Mouse (Mus musculus) neural tube, embryonic 11.5 days (tissue): ENCODE results near the gene Ube2c. TPM values are rescaled to one million over a fixed set of nuclear protein-coding genes. Genes with fewer than 3 reads are reported as not detected.

Experiments
- ATAC-seq: fragments of 200-750 bp; cut with Nextera tagmentation; 2 replicates; pipeline ENCODE4 v1.8.0; 2017; ENCODE audit warnings: moderate number of reproducible peaks, mild to moderate bottlenecking, moderate TSS enrichment, moderate library complexity; ENCODE audit not compliant: insufficient read depth, low FRiP score, low TSS enrichment
- DNase-seq: peaks from one replicate; pipeline ENCODE4 v3.0.0-alpha.2; 2015; ENCODE audit warnings: low spot score
- H3K27ac ChIP-seq: fragments of 300-500 bp; sonication (generic); 2 replicates; pipeline ENCODE4 v1.5.1; 2014; ENCODE audit warnings: low read depth, mild to moderate bottlenecking, low read length
- H3K27me3 ChIP-seq: fragments of 300-500 bp; sonication (generic); 2 replicates; pipeline ENCODE4 v1.6.1; 2014; ENCODE audit warnings: mild to moderate bottlenecking, low read length, mixed read lengths; ENCODE audit not compliant: control insufficient read depth, insufficient read depth
- H3K36me3 ChIP-seq: fragments of 300-500 bp; sonication (generic); 2 replicates; pipeline ENCODE4 v1.6.1; 2014; ENCODE audit warnings: mild to moderate bottlenecking, low read length, moderate library complexity, mixed read lengths; ENCODE audit not compliant: control insufficient read depth, insufficient read depth
- H3K4me1 ChIP-seq: fragments of 300-500 bp; sonication (generic); 2 replicates; pipeline ENCODE4 v1.6.1; 2014; ENCODE audit warnings: low read length, mixed read lengths; ENCODE audit not compliant: control insufficient read depth, insufficient read depth
- H3K4me2 ChIP-seq: fragments of 300-500 bp; sonication (generic); 2 replicates; pipeline ENCODE4 v1.6.1; 2014; ENCODE audit warnings: low read depth, mild to moderate bottlenecking, moderate library complexity
- H3K4me3 ChIP-seq: fragments of 300-500 bp; sonication (generic); 2 replicates; pipeline ENCODE4 v1.5.1; 2014; ENCODE audit warnings: low read depth, low read length
- H3K9ac ChIP-seq: fragments of 300-500 bp; sonication (generic); 2 replicates; pipeline ENCODE4 v1.6.1; 2014; ENCODE audit warnings: mild to moderate bottlenecking, low read length
- H3K9me3 ChIP-seq: fragments of 300-500 bp; sonication (generic); 2 replicates; pipeline ENCODE4 v1.6.1; 2016; ENCODE audit warnings: low read length; ENCODE audit not compliant: control insufficient read depth
- WGBS: fragments of 180-500 bp; shearing (Covaris S2); extraction: QIAGEN DNeasy Blood & Tissue Kit; methylation state at CpG from one replicate; pipeline ENCODE4 v1.1.7; 2014; 5-methylcytosine and 5-hydroxymethylcytosine counted together
- polyA plus RNA-seq: library from polyadenylated mRNA; unstranded; fragments of >200 nt; fragmentation: Nextera tagmentation; extraction: Ambion mirVana; gene quantifications from 2 replicates; pipeline ENCODE4 v1.2.1, GENCODE M21; 2014

The Ube2c gene
- polyA plus RNA-seq, 1 experiment from 2014 or later, result 449 TPM

DNA sequence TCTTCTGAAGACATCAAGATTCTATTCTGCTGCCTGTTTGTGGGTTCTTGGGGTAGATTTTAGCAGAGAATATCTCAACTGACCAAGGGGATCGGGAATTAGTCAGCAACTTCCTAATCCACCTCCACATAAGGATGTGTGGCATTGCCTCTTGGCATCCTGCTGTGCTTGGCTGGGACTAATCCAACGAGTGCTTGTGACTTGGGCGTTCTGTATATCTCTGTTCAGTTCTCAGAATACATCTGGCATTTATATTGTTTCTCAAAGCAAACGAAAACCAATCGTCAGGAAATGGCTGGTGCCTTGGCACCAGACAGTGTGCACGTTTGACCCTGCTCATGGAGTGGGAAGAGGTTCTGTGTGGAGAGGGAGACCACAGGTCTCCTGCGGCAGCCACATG, 29.8 kb upstream of the Ube2c start:
- Histone ChIP-seq H3K9ac (no peak overlapping the region), H3K4me3 (no peak overlapping the region), H3K4me2 (no peak overlapping the region), H3K4me1 (no peaks in the 10 kb centered on the region; the same call in 1 of the 2 replicates), H3K27ac (no peak overlapping the region), H3K27me3 (no peaks in the 10 kb centered on the region), H3K36me3 (no peaks in the 10 kb centered on the region), H3K9me3 (no peaks in the 10 kb centered on the region)
- 68% methylated on average over 7 of the region's 7 CpGs for WGBS
- no peak for DNase-seq
- ATAC-seq, result no peak

DNA sequence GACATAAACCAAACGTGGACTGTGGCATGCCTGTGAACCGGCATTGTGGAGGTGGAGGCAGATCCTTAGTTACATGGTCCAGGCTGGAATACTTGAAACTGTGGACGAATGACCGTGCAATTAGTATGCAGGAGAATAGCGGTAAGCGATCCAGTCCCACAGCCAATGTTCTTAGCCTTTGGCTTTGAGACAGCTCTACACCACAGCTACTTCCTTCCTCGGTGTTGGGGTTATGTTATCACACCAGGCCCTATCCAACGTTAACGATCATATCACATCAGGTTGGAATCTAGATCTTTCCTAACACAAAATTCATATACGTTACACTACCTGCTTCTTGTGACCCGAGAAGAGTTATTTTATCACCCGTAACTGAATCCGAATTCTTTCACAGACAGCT, 24.7 kb upstream of the Ube2c start:
- H3K36me3 ChIP-seq, result no peaks in the 10 kb centered on the region
- peak overlapping the region; percentile 53 for H3K4me2 ChIP-seq
- peak overlapping the region; percentile 74 for H3K4me3 ChIP-seq
- peak overlapping the region; percentile 82; the same call in 1 of the 2 replicates for H3K9ac ChIP-seq
- 76% methylated on average over 13 of the region's 13 CpGs for WGBS
- H3K27ac ChIP-seq, result no peak overlapping the region
- no peaks in the 10 kb centered on the region for H3K9me3 ChIP-seq
- H3K4me1 ChIP-seq, result peaks cover 10% of the 10 kb centered on the region
- DNase-seq (no peak), ATAC-seq (no peak)
- H3K27me3 ChIP-seq, result no peaks in the 10 kb centered on the region

DNA sequence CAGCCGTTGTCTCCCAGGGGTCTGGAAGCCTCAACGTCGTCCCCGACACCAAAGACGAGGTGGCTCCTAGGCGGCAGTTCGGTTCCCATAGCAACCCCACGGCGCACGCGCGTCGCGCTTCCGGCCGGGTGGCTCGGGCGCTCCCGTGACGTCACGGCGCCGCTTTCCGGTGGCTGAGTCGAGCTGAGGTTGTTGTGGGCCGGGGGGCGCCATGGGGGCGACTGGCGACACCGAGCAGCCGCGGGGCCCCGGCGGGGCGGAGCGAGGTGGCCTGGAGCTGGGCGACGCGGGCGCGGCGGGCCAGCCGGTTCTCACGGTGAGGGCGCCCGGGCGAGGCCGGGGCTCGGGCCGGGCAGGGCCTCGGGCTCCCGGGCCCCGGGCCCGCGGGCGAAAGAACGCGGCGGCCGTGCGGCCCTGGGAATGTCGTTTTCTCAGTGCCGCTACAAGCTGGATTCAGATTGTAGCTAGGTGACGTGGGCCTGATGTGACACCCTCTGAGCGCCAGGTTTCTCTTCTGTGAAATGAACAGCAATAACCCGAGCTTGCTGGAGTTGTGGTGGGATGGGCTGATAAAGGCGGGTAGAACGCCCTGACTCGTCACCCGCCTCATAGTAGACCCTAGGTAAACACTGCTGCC, 23.7 kb upstream of the Ube2c start, which contains the start of the genes Wfdc3 and Dnttip1:
Gene Wfdc3, minus strand, starts transcription at position 89 of the 637 bp plus-strand sequence.
Gene Dnttip1, plus strand, starts transcription at position 141 of the 637 bp plus-strand sequence.
- ATAC-seq (peak; percentile 91), DNase-seq (peak; percentile 94)
- Histone ChIP-seq H3K4me1 (peaks cover 10% of the 10 kb centered on the region), H3K27me3 (no peaks in the 10 kb centered on the region), H3K9ac (peak within 1 kb of the TSS; percentile 82), H3K4me2 (peak within 1 kb of the TSS; percentile 53), H3K27ac (no peak within 1 kb of the TSS), H3K36me3 (no peaks in the 10 kb centered on the region), H3K4me3 (peak within 1 kb of the TSS; percentile 74), H3K9me3 (no peaks in the 10 kb centered on the region)
- under 1% methylated on average over 61 of the region's 70 CpGs for WGBS

DNA sequence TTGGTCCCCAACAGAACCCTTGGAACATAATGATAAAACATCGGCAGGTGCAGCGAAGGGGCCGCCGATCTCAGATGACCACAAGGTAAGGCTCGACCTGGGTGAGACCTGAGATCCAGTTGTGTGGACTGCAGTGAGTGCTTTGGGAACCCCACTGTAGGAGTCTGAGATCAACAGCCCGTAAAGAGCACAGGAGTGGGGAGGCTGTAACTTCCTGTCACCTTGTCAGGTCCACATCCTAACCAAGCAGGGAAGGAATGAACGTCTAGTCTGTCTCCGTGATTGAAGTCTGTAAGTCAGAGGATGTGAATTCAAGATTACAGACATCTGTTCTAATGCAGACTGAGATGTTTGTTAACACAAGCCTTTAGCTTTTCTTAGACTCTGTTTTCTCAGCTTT, 23.0 kb upstream of the Ube2c start:
- Histone ChIP-seq H3K4me2 (peak overlapping the region; percentile 53), H3K27ac (no peak overlapping the region), H3K27me3 (no peaks in the 10 kb centered on the region), H3K9ac (peak overlapping the region; percentile 82), H3K4me1 (peaks cover 10% of the 10 kb centered on the region), H3K4me3 (peak overlapping the region; percentile 74), H3K36me3 (no peaks in the 10 kb centered on the region), H3K9me3 (no peaks in the 10 kb centered on the region)
- DNase-seq (no peak), ATAC-seq (no peak)
- 56% methylated on average over 8 of the region's 8 CpGs for WGBS

DNA sequence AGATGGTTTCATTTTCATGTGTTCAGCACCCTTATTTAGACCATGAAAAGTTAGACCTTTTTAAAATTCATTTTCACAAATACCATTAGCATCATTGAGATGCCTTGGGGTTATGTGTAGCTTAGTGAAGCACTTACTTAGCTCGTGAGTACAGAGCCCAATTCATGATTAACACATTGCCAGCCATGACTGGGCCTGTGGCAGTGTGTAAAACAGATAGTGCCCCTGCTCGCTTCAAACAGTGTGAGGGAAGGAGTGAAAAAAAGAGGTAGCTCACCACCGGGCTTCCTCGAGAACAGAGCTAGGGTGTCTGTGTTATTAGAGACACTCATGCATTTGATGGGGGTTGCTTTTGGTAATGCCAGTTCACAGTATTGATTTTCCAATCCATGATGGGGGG, 21.5 kb upstream of the Ube2c start:
- no peak overlapping the region for H3K27ac ChIP-seq
- H3K9ac ChIP-seq, result no peak overlapping the region
- H3K4me1 ChIP-seq, result peaks cover 10% of the 10 kb centered on the region
- DNase-seq, result no peak
- WGBS, result 89% methylated on average over 4 of the region's 4 CpGs
- H3K9me3 ChIP-seq, result no peaks in the 10 kb centered on the region
- no peak overlapping the region for H3K4me3 ChIP-seq
- no peaks in the 10 kb centered on the region for H3K36me3 ChIP-seq
- H3K27me3 ChIP-seq, result no peaks in the 10 kb centered on the region
- no peak overlapping the region for H3K4me2 ChIP-seq
- ATAC-seq, result no peak

DNA sequence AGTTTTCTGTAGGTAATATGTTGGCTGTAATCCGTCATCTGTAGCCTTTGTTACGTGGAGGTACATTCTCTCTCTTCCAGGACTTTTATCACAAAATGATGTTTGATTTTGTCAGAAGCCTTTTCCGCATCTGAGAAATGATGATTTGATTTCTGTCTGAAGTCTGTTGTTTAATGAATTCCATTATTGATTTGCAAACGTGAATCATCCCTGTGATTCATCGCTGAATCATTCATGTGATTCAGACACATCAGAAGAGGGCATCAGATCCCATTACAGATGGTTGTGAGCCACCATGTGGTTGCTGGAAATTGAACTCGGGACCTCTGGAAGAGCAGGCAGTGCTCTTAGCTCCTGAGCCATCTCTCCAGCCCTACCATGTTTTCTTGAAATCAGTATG, 20.7 kb upstream of the Ube2c start:
- 0 out of 2 replicates have a peak, but pooled peaks cover under 1% of the 10 kb centered on the region for H3K36me3 ChIP-seq
- H3K27ac ChIP-seq, result no peak overlapping the region
- no peaks in the 10 kb centered on the region for H3K9me3 ChIP-seq
- no peak for ATAC-seq
- no peak for DNase-seq
- H3K27me3 ChIP-seq, result no peaks in the 10 kb centered on the region
- no peak overlapping the region for H3K9ac ChIP-seq
- 92% methylated on average over 6 of the region's 6 CpGs for WGBS
- H3K4me2 ChIP-seq, result no peak overlapping the region
- H3K4me1 ChIP-seq, result peaks cover 10% of the 10 kb centered on the region
- no peak overlapping the region for H3K4me3 ChIP-seq

DNA sequence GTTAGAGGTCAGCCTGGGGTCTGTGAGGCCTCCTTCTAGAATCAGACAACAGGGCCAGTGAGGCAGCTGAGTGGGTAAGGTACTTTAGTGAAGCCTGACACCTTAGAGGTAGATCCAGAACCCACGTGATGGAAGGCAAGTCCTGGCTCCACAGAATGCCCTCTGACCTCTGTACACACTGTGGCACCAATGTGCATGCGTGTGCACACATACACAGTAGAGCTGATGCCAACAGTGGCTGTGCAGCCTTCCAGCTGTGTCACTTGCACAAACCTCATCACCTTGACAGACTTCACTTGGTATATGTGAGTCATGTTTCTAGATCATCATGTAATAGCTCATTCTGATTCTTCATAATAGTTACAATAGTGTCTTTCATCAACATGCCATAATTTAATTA, 17.2 kb upstream of the Ube2c start:
- Histone ChIP-seq H3K4me3 (no peak overlapping the region), H3K9me3 (no peaks in the 10 kb centered on the region), H3K9ac (no peak overlapping the region), H3K27me3 (no peaks in the 10 kb centered on the region), H3K4me1 (no peaks in the 10 kb centered on the region), H3K36me3 (peaks cover 21% of the 10 kb centered on the region), H3K4me2 (no peak overlapping the region), H3K27ac (no peak overlapping the region)
- 96% methylated on average over 2 of the region's 2 CpGs for WGBS
- ATAC-seq (no peak), DNase-seq (no peak)

DNA sequence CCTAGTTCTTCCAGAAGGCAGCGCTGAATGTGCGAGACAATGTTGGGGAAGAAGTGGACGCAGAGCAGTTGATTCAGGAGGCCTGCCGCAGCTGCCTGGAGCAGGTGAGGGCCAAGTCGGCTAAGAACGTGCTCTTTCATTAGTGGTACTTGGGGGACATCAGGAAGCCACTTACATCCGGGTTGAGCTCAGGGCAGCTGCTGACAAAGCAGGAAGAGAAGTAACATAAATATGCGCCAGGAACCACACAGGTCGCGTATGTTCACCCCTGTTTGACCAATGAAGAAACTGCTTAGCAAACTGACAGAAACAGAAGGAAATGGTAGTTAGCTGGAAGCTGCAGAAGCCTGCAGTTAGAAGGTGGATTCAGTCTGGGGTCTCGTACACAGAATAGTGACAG, 15.6 kb upstream of the Ube2c start:
- H3K36me3 ChIP-seq, result peaks cover 26% of the 10 kb centered on the region

DNA sequence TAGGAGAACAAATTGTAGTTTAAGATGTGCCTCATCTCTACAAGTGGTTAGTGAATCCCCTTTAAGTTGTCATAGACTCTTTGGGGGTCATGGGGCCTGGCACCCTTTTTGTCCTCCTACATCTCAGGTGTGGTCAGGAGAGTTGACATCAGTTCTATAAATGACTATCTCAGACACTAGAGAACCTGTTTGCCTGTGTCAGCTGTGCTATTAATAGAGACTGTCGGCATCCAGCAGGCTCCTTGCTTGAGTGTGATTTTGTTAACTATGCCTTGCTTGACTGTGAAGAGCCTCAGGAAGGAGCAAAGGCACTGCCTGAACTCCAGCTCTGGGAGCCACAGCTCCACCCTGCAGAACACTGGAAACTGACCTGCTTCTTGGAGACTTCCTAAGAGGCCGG, 14.9 kb upstream of the Ube2c start:
- Histone ChIP-seq H3K36me3 (peaks cover 26% of the 10 kb centered on the region), H3K27ac (no peak overlapping the region), H3K4me1 (no peaks in the 10 kb centered on the region), H3K9me3 (no peaks in the 10 kb centered on the region), H3K27me3 (no peaks in the 10 kb centered on the region), H3K4me2 (no peak overlapping the region), H3K9ac (no peak overlapping the region), H3K4me3 (no peak overlapping the region)
- 79% methylated on average over 2 of the region's 2 CpGs for WGBS
- DNase-seq (no peak), ATAC-seq (no peak)

More for the DNA sequence above, 15.6 kb upstream of the Ube2c start:
- WGBS, result 85% methylated on average over 11 of the region's 11 CpGs
- ATAC-seq, result no peak
- Histone ChIP-seq H3K27ac (no peak overlapping the region), H3K9me3 (no peaks in the 10 kb centered on the region), H3K27me3 (no peaks in the 10 kb centered on the region), H3K4me1 (no peaks in the 10 kb centered on the region), H3K9ac (no peak overlapping the region), H3K4me3 (no peak overlapping the region), H3K4me2 (no peak overlapping the region)
- no peak for DNase-seq
